Mouse (Mus musculus): ENCODE data around the gene Cd2ap. TPM values are rescaled to one million over a fixed set of nuclear protein-coding genes. Genes with fewer than 3 reads are reported as not detected.

Gene Cd2ap
- polyA plus RNA-seq, 1 experiment from 2014 or later, result 40.4 TPM

GRCm38 (mm10) chr17:42882873-42883272, 6.4 kb upstream of the Cd2ap start:
- no peaks in the 10 kb centered on the region; the same call in 1 of the 2 replicates for H3K4me1 ChIP-seq (replicated peaks; ENCODE audit: control insufficient read depth, insufficient read depth, low read length)
- no peak overlapping the region for H3K4me3 ChIP-seq (ENCODE audit: low read depth, low read length)
- H3K9me3 ChIP-seq (ENCODE audit: control insufficient read depth, low read length), result no peaks in the 10 kb centered on the region
- no peak overlapping the region for H3K27ac ChIP-seq (ENCODE audit: low read depth)
- H3K4me2 ChIP-seq (ENCODE audit: low read length), result no peak overlapping the region
- WGBS, result 84% methylated on average over 1 of the region's 1 CpGs
- ATAC-seq (replicated peaks; ENCODE audit: low FRiP score, low TSS enrichment, low read depth) (no peak), DNase-seq (ENCODE audit: low spot score) (no peak)
- no peak overlapping the region for H3K9ac ChIP-seq (ENCODE audit: low read length)
- no peaks in the 10 kb centered on the region for H3K27me3 ChIP-seq (replicated peaks; ENCODE audit: control insufficient read depth, insufficient read depth, low read length)
- no peaks in the 10 kb centered on the region for H3K36me3 ChIP-seq (ENCODE audit: control insufficient read depth, insufficient read depth, low read length)

GRCm38 (mm10) chr17:42876904-42877425, 500 bp upstream of the Cd2ap start:
- no peaks in the 10 kb centered on the region for H3K36me3 ChIP-seq (ENCODE audit: control insufficient read depth, insufficient read depth, low read length)
- WGBS, result 30% methylated on average over 13 of the region's 13 CpGs
- DNase-seq (ENCODE audit: low spot score) (no peak), ATAC-seq (replicated peaks; ENCODE audit: low FRiP score, low TSS enrichment, low read depth) (no peak)
- H3K4me2 ChIP-seq (ENCODE audit: low read length), result peak overlapping the region; percentile 67
- H3K27me3 ChIP-seq (replicated peaks; ENCODE audit: control insufficient read depth, insufficient read depth, low read length), result no peaks in the 10 kb centered on the region
- peak overlapping the region; percentile 98 for H3K9ac ChIP-seq (ENCODE audit: low read length)
- no peaks in the 10 kb centered on the region for H3K9me3 ChIP-seq (ENCODE audit: control insufficient read depth, low read length)
- peak overlapping the region; percentile 89 for H3K4me3 ChIP-seq (ENCODE audit: low read depth, low read length)
- H3K27ac ChIP-seq (ENCODE audit: low read depth), result peak overlapping the region; percentile 96; the same call in 1 of the 2 replicates
- peaks cover 7% of the 10 kb centered on the region for H3K4me1 ChIP-seq (replicated peaks; ENCODE audit: control insufficient read depth, insufficient read depth, low read length)

- Histone ChIP-seq H3K9me3 (ENCODE audit: control insufficient read depth, low read length) (no peaks in the 10 kb centered on the region), H3K4me3 (ENCODE audit: low read depth, low read length) (peak overlapping the region; percentile 89), H3K27ac (ENCODE audit: low read depth) (peak overlapping the region; percentile 96), H3K27me3 (replicated peaks; ENCODE audit: control insufficient read depth, insufficient read depth, low read length) (no peaks in the 10 kb centered on the region), H3K9ac (ENCODE audit: low read length) (peak overlapping the region; percentile 98), H3K4me2 (ENCODE audit: low read length) (peak overlapping the region; percentile 67), H3K36me3 (ENCODE audit: control insufficient read depth, insufficient read depth, low read length) (no peaks in the 10 kb centered on the region), H3K4me1 (replicated peaks; ENCODE audit: control insufficient read depth, insufficient read depth, low read length) (peaks cover 7% of the 10 kb centered on the region)
- under 1% methylated on average over 17 of the region's 17 CpGs for WGBS
- DNase-seq (ENCODE audit: low spot score) (peak; percentile 79), ATAC-seq (replicated peaks; ENCODE audit: low FRiP score, low TSS enrichment, low read depth) (0 out of 2 replicates have a peak, but pooled peaks have one; percentile 32)
Observed at GRCm38 (mm10) chr17:42875571-42876000, 879 bp downstream of the Cd2ap start.

- no peak for DNase-seq (ENCODE audit: low spot score)
- Histone ChIP-seq H3K4me2 (ENCODE audit: low read length) (peak overlapping the region; percentile 67), H3K9me3 (ENCODE audit: control insufficient read depth, low read length) (no peaks in the 10 kb centered on the region), H3K36me3 (ENCODE audit: control insufficient read depth, insufficient read depth, low read length) (no peaks in the 10 kb centered on the region), H3K27ac (ENCODE audit: low read depth) (no peak overlapping the region), H3K9ac (ENCODE audit: low read length) (peak overlapping the region; percentile 98), H3K4me3 (ENCODE audit: low read depth, low read length) (peak overlapping the region; percentile 89), H3K4me1 (replicated peaks; ENCODE audit: control insufficient read depth, insufficient read depth, low read length) (peaks cover 7% of the 10 kb centered on the region), H3K27me3 (replicated peaks; ENCODE audit: control insufficient read depth, insufficient read depth, low read length) (no peaks in the 10 kb centered on the region)
- no peak for ATAC-seq (replicated peaks; ENCODE audit: low FRiP score, low TSS enrichment, low read depth)
- WGBS, result 18% methylated on average over 6 of the region's 6 CpGs
Observed at GRCm38 (mm10) chr17:42875015-42875414, 1.4 kb downstream of the Cd2ap start.

- H3K27ac ChIP-seq (ENCODE audit: low read depth), result no peak overlapping the region
- ATAC-seq (replicated peaks; ENCODE audit: low FRiP score, low TSS enrichment, low read depth) (no peak), DNase-seq (ENCODE audit: low spot score) (no peak)
- no peaks in the 10 kb centered on the region; the same call in 1 of the 2 replicates for H3K9me3 ChIP-seq (ENCODE audit: control insufficient read depth, low read length)
- H3K9ac ChIP-seq (ENCODE audit: low read length), result no peak overlapping the region
- no peaks in the 10 kb centered on the region for H3K27me3 ChIP-seq (replicated peaks; ENCODE audit: control insufficient read depth, insufficient read depth, low read length)
- H3K4me1 ChIP-seq (replicated peaks; ENCODE audit: control insufficient read depth, insufficient read depth, low read length), result peaks cover 7% of the 10 kb centered on the region
- no peaks in the 10 kb centered on the region for H3K36me3 ChIP-seq (ENCODE audit: control insufficient read depth, insufficient read depth, low read length)
- H3K4me2 ChIP-seq (ENCODE audit: low read length), result no peak overlapping the region
- H3K4me3 ChIP-seq (ENCODE audit: low read depth, low read length), result no peak overlapping the region
Observed at GRCm38 (mm10) chr17:42870465-42870864, 6.0 kb downstream of the Cd2ap start.

- no peak for DNase-seq (ENCODE audit: low spot score)
- Histone ChIP-seq H3K4me3 (ENCODE audit: low read depth, low read length) (no peak overlapping the region), H3K36me3 (ENCODE audit: control insufficient read depth, insufficient read depth, low read length) (no peaks in the 10 kb centered on the region), H3K9ac (ENCODE audit: low read length) (no peak overlapping the region), H3K4me2 (ENCODE audit: low read length) (no peak overlapping the region), H3K27ac (ENCODE audit: low read depth) (no peak overlapping the region), H3K27me3 (replicated peaks; ENCODE audit: control insufficient read depth, insufficient read depth, low read length) (no peaks in the 10 kb centered on the region), H3K9me3 (ENCODE audit: control insufficient read depth, low read length) (no peaks in the 10 kb centered on the region; the same call in 1 of the 2 replicates), H3K4me1 (replicated peaks; ENCODE audit: control insufficient read depth, insufficient read depth, low read length) (no peaks in the 10 kb centered on the region)
- 83% methylated on average over 3 of the region's 3 CpGs for WGBS
- ATAC-seq (replicated peaks; ENCODE audit: low FRiP score, low TSS enrichment, low read depth), result no peak
Observed at GRCm38 (mm10) chr17:42863186-42863585, 13.3 kb downstream of the Cd2ap start.

GRCm38 (mm10) chr17:42860370-42860769, 16.1 kb downstream of the Cd2ap start:
- Histone ChIP-seq H3K36me3 (ENCODE audit: control insufficient read depth, insufficient read depth, low read length) (no peaks in the 10 kb centered on the region), H3K27ac (ENCODE audit: low read depth) (no peak overlapping the region), H3K4me2 (ENCODE audit: low read length) (no peak overlapping the region), H3K9ac (ENCODE audit: low read length) (no peak overlapping the region), H3K4me3 (ENCODE audit: low read depth, low read length) (no peak overlapping the region), H3K27me3 (replicated peaks; ENCODE audit: control insufficient read depth, insufficient read depth, low read length) (no peaks in the 10 kb centered on the region), H3K9me3 (ENCODE audit: control insufficient read depth, low read length) (no peaks in the 10 kb centered on the region), H3K4me1 (replicated peaks; ENCODE audit: control insufficient read depth, insufficient read depth, low read length) (no peaks in the 10 kb centered on the region)
- WGBS, result 86% methylated on average over 1 of the region's 1 CpGs
- ATAC-seq (replicated peaks; ENCODE audit: low FRiP score, low TSS enrichment, low read depth), result no peak
- no peak for DNase-seq (ENCODE audit: low spot score)

- H3K4me1 ChIP-seq (replicated peaks; ENCODE audit: control insufficient read depth, insufficient read depth, low read length), result no peaks in the 10 kb centered on the region
- no peaks in the 10 kb centered on the region for H3K9me3 ChIP-seq (ENCODE audit: control insufficient read depth, low read length)
- no peaks in the 10 kb centered on the region for H3K27me3 ChIP-seq (replicated peaks; ENCODE audit: control insufficient read depth, insufficient read depth, low read length)
- DNase-seq (ENCODE audit: low spot score) (no peak), ATAC-seq (replicated peaks; ENCODE audit: low FRiP score, low TSS enrichment, low read depth) (no peak)
- no peak overlapping the region for H3K4me2 ChIP-seq (ENCODE audit: low read length)
- H3K27ac ChIP-seq (ENCODE audit: low read depth), result no peak overlapping the region
- no peak overlapping the region for H3K4me3 ChIP-seq (ENCODE audit: low read depth, low read length)
- no peaks in the 10 kb centered on the region for H3K36me3 ChIP-seq (ENCODE audit: control insufficient read depth, insufficient read depth, low read length)
- 79% methylated on average over 3 of the region's 3 CpGs for WGBS
- no peak overlapping the region for H3K9ac ChIP-seq (ENCODE audit: low read length)
Observed at GRCm38 (mm10) chr17:42857506-42857905, 19.0 kb downstream of the Cd2ap start.

GRCm38 (mm10) chr17:42847108-42847507, 29.4 kb downstream of the Cd2ap start:
- WGBS, result 94% methylated on average over 2 of the region's 2 CpGs
- Histone ChIP-seq H3K9ac (ENCODE audit: low read length) (no peak overlapping the region), H3K27me3 (replicated peaks; ENCODE audit: control insufficient read depth, insufficient read depth, low read length) (no peaks in the 10 kb centered on the region), H3K9me3 (ENCODE audit: control insufficient read depth, low read length) (no peaks in the 10 kb centered on the region), H3K27ac (ENCODE audit: low read depth) (no peak overlapping the region), H3K36me3 (ENCODE audit: control insufficient read depth, insufficient read depth, low read length) (peaks cover 16% of the 10 kb centered on the region), H3K4me3 (ENCODE audit: low read depth, low read length) (no peak overlapping the region), H3K4me1 (replicated peaks; ENCODE audit: control insufficient read depth, insufficient read depth, low read length) (no peaks in the 10 kb centered on the region), H3K4me2 (ENCODE audit: low read length) (no peak overlapping the region)
- DNase-seq (ENCODE audit: low spot score), result no peak
- no peak for ATAC-seq (replicated peaks; ENCODE audit: low FRiP score, low TSS enrichment, low read depth)

Measured in intestine, embryonic 14.5 days (tissue).